Mouse (Mus musculus) embryonic facial prominence, embryonic 12.5 days (tissue): ENCODE results near the gene Fshr. TPM values are rescaled to one million over a fixed set of nuclear protein-coding genes. Genes with fewer than 3 reads are reported as not detected.
"Not testable (repeated sequence)": the region's sequence is repeated elsewhere in the genome, so short reads cannot be mapped to it uniquely, and the experiment has no call there.

Experiments used
- ATAC-seq: fragments of 200-750 bp; cut with Nextera tagmentation; 2 replicates; pipeline ENCODE4 v1.8.0; 2017; ENCODE audit not compliant: insufficient number of reproducible peaks, insufficient read depth, low FRiP score, low TSS enrichment
- H3K27ac ChIP-seq: fragments of 300-500 bp; sonication (generic); 2 replicates; pipeline ENCODE4 v1.5.1; 2016; ENCODE audit warnings: mild to moderate bottlenecking
- H3K27me3 ChIP-seq: fragments of 300-500 bp; sonication (generic); 2 replicates; pipeline ENCODE4 v1.6.1; 2016; ENCODE audit warnings: mild to moderate bottlenecking, moderate library complexity
- H3K36me3 ChIP-seq: fragments of 300-500 bp; sonication (generic); 2 replicates; pipeline ENCODE4 v1.6.1; 2016; ENCODE audit warnings: mild to moderate bottlenecking
- H3K4me1 ChIP-seq: fragments of 300-500 bp; sonication (generic); 2 replicates; pipeline ENCODE4 v1.6.1; 2016
- H3K4me2 ChIP-seq: fragments of 300-500 bp; sonication (generic); replicated peaks from 2 replicates; pipeline ENCODE4 v1.6.1; 2016; ENCODE audit warnings: mild to moderate bottlenecking, moderate library complexity
- H3K4me3 ChIP-seq: fragments of 300-500 bp; sonication (generic); 2 replicates; pipeline ENCODE4 v1.5.1; 2016; ENCODE audit warnings: mild to moderate bottlenecking
- H3K9ac ChIP-seq: fragments of 300-500 bp; sonication (generic); 2 replicates; pipeline ENCODE4 v1.6.1; 2016; ENCODE audit warnings: mild to moderate bottlenecking, moderate library complexity
- H3K9me3 ChIP-seq: fragments of 300-500 bp; sonication (generic); 2 replicates; pipeline ENCODE4 v1.6.1; 2016; ENCODE audit warnings: mild to moderate bottlenecking, moderate library complexity
- WGBS: fragments of 180-500 bp; shearing (Covaris S2); methylation state at CpG from one replicate; pipeline ENCODE4 v1.1.7; 2016; 5-methylcytosine and 5-hydroxymethylcytosine counted together
- polyA plus RNA-seq: library from polyadenylated mRNA; unstranded; fragments of >200 nt; fragmentation: Nextera tagmentation; extraction: Ambion mirVana; gene quantifications from 2 replicates; pipeline ENCODE4 v1.2.1, GENCODE M21; 2016

Gene Fshr
- not detected in 2 replicates for polyA plus RNA-seq

DNA sequence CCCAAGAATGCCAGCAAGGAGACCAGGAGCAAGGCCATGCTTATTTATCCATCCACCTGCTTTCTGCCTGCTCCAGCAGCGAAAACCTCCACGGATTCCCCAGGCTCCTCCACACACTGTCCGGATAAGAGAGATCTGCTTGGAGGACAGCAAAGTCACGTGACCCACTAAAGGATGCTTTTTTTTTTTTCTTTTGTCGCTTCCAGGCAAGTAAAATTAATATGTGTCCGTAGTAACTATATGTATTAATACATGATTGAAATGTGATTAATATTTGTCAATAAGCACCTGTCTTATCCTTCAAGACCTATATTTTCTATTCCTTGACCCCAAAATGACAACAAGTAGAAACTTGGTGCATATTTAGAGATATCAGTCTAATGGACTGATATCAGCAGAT is at the start of gene Fshr:
Gene Fshr, minus strand, starts transcription at position 101 of the 400 bp plus-strand sequence.
- Histone ChIP-seq H3K9ac (no peak within 1 kb of the TSS), H3K27me3 (no peaks in the 10 kb centered on the region), H3K9me3 (no peaks in the 10 kb centered on the region), H3K36me3 (no peaks in the 10 kb centered on the region), H3K4me1 (no peaks in the 10 kb centered on the region), H3K4me2 (no peak within 1 kb of the TSS), H3K27ac (no peak within 1 kb of the TSS), H3K4me3 (no peak within 1 kb of the TSS)
- ATAC-seq = no peak
- 88% methylated on average over 6 of the region's 6 CpGs for WGBS

DNA sequence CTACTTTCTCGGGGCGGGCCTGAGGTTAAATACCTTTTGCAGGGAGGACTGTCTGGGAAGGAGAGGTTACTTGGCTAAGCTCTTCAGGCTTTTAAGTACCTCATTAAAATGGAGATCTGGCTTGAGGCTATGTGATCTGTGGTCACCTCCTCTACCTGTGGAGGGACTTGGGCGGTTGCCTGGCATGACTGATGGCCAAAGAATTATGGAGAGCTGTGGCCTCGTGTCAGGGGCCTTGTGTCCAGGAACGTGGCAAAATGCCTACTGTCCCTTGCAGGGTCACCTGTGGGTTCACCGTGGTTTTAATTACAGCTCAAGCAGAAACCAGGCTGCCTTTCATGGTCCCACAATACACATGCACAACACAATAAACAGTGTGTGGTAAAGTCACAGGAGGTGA is 1.7 kb upstream of the Fshr start:
- H3K27me3 ChIP-seq = no peaks in the 10 kb centered on the region
- no peak overlapping the region for H3K27ac ChIP-seq
- no peak overlapping the region for H3K4me2 ChIP-seq
- no peaks in the 10 kb centered on the region for H3K36me3 ChIP-seq
- WGBS = 87% methylated on average over 6 of the region's 6 CpGs
- H3K9ac ChIP-seq = no peak overlapping the region
- ATAC-seq = no peak
- no peak overlapping the region for H3K4me3 ChIP-seq
- no peaks in the 10 kb centered on the region for H3K9me3 ChIP-seq
- no peaks in the 10 kb centered on the region for H3K4me1 ChIP-seq

DNA sequence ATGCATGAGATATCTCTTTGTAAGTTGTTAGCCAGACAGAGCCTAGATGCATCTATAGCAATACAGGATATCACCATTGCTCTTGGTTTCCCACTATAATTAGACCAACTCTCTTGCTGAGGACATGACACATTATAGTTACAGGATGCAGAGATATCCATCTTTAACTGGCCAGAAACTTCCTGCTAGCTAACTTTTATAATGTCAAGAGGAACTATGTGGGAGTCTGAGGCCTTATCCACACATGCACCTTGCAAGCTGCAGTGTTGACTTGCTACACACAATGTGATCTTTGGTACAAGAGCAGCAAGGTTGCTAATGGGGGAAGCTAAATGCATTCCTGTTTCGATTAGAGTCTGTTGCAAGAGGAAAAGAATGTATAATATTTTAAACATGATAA is 26.9 kb downstream of the Fshr start:
- ATAC-seq = no peak
- 90% methylated on average over 1 of the region's 1 CpGs for WGBS

DNA sequence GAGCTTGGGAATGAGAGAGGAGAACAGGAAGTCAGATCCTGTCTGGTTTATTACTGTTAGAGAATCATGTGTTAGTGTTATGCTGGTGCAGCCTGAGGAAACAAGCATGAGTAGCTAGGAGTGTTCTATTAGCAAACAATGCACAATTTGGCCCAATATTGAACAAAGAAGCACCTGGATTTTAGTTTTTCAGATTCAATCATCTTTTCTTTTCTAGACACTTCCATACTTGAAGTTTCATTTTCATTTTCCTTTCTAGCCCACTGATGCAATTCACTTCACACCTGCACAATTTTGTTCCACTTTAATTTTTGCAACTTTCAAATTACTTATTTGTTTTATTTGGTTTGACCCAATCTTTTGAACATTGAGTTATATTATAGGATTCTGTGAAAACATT is 35.7 kb downstream of the Fshr start:
- no peak overlapping the region for H3K27ac ChIP-seq
- H3K9me3 ChIP-seq = no peaks in the 10 kb centered on the region
- no peaks in the 10 kb centered on the region for H3K4me1 ChIP-seq
- H3K4me3 ChIP-seq = no peak overlapping the region
- no peak overlapping the region for H3K9ac ChIP-seq
- ATAC-seq = no peak
- no peaks in the 10 kb centered on the region for H3K36me3 ChIP-seq
- H3K4me2 ChIP-seq = no peak overlapping the region
- no peaks in the 10 kb centered on the region for H3K27me3 ChIP-seq

More for the DNA sequence above, 26.9 kb downstream of the Fshr start:
- Histone ChIP-seq H3K4me3 (no peak overlapping the region), H3K4me2 (no peak overlapping the region), H3K9ac (no peak overlapping the region), H3K9me3 (no peaks in the 10 kb centered on the region), H3K36me3 (no peaks in the 10 kb centered on the region), H3K27ac (no peak overlapping the region), H3K27me3 (no peaks in the 10 kb centered on the region), H3K4me1 (no peaks in the 10 kb centered on the region)

DNA sequence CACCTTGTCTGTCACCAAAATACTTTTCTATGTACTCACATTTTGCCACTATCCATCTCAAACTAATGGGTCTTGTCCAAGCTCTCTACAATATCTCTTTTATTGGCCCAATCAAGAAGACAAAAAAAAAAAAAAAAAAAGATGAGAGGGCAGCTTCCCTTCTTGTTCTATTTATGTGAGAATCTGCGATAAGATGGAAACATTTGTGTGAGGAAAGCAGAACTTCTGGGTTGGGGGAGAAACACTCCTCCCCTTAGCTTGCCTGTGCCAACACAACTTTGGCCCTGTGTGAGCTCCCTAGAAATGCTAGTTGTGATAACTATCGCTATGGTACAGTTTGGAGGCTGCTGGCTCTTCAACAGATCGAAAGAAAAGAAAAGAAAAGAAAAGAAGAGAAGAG is 38.0 kb downstream of the Fshr start:
- no peak overlapping the region for H3K9ac ChIP-seq
- WGBS = 93% methylated on average over 3 of the region's 3 CpGs
- H3K27ac ChIP-seq = no peak overlapping the region
- no peaks in the 10 kb centered on the region for H3K4me1 ChIP-seq
- no peaks in the 10 kb centered on the region for H3K9me3 ChIP-seq
- no peak overlapping the region for H3K4me3 ChIP-seq
- H3K27me3 ChIP-seq = no peaks in the 10 kb centered on the region
- no peak for ATAC-seq
- no peaks in the 10 kb centered on the region for H3K36me3 ChIP-seq
- no peak overlapping the region for H3K4me2 ChIP-seq

DNA sequence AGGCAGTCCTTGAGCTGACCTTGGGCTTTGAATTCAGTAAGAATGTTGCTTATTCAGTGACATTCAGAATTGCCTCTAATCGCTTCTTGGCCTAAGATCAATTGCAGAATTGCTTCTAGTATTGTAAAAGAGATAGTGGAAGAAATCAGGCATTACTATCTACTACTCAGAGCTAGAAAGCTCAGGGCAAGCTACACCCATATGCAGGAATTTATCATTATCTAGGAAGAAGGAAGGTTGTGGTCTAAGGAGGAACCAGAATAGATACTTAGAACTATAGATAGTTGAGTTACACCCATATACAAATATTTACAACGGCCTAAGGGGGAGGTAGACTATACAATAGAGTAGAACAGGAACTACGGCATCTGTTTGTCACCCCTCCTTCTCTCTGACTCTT is 41.1 kb downstream of the Fshr start:
- H3K9ac ChIP-seq, H3K4me3 ChIP-seq, H3K9me3 ChIP-seq, ATAC-seq, H3K4me2 ChIP-seq, H3K27me3 ChIP-seq, H3K36me3 ChIP-seq, H3K27ac ChIP-seq, H3K4me1 ChIP-seq: not testable (repeated sequence)
- 89% methylated on average over 3 of the region's 3 CpGs for WGBS

DNA sequence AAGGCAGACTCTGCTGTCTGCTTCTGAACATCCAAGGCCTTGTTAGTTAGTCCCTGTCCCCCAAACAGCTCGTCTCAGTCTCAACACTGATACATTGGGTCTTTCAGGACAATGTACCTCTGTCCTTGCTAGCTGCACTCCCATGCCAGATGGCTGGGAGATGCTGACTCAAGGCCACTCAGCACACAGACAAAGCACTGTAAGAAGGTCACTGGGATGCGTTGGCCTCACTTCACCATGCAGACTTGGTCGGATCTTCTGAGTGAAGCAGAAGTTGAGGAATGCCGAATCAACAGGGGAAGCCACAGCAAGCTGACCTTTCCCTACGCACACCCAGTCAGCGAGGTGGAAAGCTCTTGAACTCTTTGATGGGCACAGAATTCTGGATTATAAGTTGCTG is 55.7 kb downstream of the Fshr start:
- ATAC-seq = no peak
- Histone ChIP-seq H3K4me1 (no peaks in the 10 kb centered on the region), H3K27me3 (no peaks in the 10 kb centered on the region), H3K9me3 (no peaks in the 10 kb centered on the region), H3K9ac (no peak overlapping the region), H3K36me3 (no peaks in the 10 kb centered on the region), H3K27ac (no peak overlapping the region), H3K4me2 (no peak overlapping the region), H3K4me3 (no peak overlapping the region)
- WGBS = 79% methylated on average over 6 of the region's 6 CpGs

DNA sequence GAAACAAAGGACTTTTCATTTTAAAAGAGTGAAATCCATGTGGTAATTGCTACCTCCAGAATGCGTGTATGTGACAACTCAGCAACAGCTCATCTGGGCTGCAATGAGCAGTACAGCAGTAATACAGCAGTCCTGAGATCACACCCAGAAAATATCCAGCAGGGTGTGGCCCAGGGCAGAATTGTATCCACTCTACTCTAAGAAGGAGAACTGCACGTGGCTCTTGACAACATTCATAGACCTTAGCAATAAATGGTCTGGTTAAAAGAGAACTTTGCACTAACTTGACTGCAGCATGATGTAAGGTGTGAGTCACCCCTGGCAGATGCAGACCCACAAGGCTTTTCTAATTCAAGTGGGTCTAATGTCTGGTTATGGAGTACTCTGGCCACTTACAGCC is 80.5 kb downstream of the Fshr start:
- H3K4me1 ChIP-seq = no peaks in the 10 kb centered on the region
- ATAC-seq = no peak
- WGBS = 73% methylated on average over 2 of the region's 2 CpGs

DNA sequence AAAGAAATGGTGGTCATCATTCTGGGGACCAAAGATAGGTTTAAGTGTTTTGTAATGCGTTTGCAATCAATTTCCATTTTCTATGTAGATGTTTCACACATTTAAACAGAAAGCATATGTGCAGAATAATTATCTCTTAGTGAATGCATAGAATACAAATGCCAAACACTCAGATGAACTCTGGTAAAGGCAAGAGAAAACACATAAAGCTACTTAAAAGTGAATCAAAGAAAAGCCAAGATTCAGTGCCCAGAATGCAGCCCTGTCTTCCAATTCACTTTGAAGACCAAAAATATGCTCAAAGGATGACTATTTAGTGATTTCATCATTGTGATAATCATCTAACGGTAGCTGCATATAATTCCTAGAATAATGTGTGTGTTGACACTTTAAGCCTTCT is 81.2 kb downstream of the Fshr start:
- WGBS = 78% methylated on average over 2 of the region's 2 CpGs
- Histone ChIP-seq H3K9ac (no peak overlapping the region), H3K27me3 (no peaks in the 10 kb centered on the region), H3K4me1 (no peaks in the 10 kb centered on the region), H3K36me3 (no peaks in the 10 kb centered on the region), H3K4me3 (no peak overlapping the region), H3K4me2 (no peak overlapping the region), H3K9me3 (no peaks in the 10 kb centered on the region), H3K27ac (no peak overlapping the region)
- ATAC-seq = no peak

More for the DNA sequence above, 80.5 kb downstream of the Fshr start:
- no peak overlapping the region for H3K27ac ChIP-seq
- H3K36me3 ChIP-seq = no peaks in the 10 kb centered on the region
- H3K4me3 ChIP-seq = no peak overlapping the region
- no peaks in the 10 kb centered on the region for H3K9me3 ChIP-seq
- H3K27me3 ChIP-seq = no peaks in the 10 kb centered on the region
- no peak overlapping the region for H3K4me2 ChIP-seq
- H3K9ac ChIP-seq = no peak overlapping the region

DNA sequence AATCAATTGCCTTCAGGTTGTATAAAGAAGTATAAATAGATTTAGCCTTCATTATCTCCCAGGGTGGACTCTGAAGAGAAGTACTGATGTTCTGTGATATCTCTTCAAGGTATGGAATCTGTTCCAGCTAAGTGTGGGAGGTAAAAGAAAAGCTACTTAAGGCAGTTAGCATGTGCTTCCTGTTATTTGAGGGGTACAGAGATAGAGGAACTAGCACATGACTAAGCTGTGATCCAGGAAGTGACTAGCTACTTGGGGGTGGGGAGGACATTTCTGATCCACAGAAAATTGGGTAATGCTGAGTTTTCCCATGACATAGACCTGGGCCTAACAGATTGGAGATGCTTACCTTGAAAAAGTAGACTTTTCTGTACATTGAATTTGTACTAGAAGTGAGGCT is 86.5 kb downstream of the Fshr start:
- H3K4me1 ChIP-seq = no peaks in the 10 kb centered on the region
- no peak overlapping the region for H3K9ac ChIP-seq
- H3K27me3 ChIP-seq = no peaks in the 10 kb centered on the region
- no peak for ATAC-seq
- no peaks in the 10 kb centered on the region for H3K36me3 ChIP-seq
- no peak overlapping the region for H3K4me2 ChIP-seq
- H3K27ac ChIP-seq = no peak overlapping the region
- H3K4me3 ChIP-seq = no peak overlapping the region
- H3K9me3 ChIP-seq = no peaks in the 10 kb centered on the region

DNA sequence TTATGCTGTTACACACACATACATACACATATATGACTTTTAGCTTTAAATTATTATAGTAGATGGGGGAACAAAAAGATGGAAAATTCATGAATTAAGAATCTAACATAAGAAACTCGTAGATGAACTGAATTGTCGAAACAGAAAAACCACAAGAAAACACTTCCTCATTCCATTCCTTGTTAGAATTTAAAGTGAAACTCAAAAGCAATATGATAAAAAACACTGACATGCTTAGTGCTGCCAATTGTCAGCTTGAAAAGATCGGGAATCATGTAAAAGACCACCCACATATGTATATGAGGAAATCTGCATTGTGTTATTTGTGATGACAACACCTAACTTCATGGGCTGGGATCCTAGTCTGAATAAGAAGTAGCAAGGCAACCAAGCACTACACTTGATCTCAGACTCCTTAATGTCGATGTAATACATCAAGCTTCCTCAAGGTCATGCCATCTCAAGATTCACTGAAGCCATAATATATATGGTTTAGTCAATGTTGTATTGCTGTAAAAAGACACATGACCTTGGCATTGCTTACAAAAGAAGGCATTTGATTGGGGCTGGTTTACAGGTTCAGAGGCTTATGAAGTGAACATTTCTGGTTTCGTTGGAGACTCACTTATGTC is 99.6 kb downstream of the Fshr start:
- Histone ChIP-seq H3K4me3 (no peak overlapping the region), H3K27me3 (no peaks in the 10 kb centered on the region), H3K9ac (no peak overlapping the region), H3K4me2 (no peak overlapping the region), H3K9me3 (no peaks in the 10 kb centered on the region), H3K36me3 (no peaks in the 10 kb centered on the region), H3K27ac (no peak overlapping the region), H3K4me1 (no peaks in the 10 kb centered on the region)
- ATAC-seq = no peak
- WGBS = 81% methylated on average over 5 of the region's 5 CpGs

DNA sequence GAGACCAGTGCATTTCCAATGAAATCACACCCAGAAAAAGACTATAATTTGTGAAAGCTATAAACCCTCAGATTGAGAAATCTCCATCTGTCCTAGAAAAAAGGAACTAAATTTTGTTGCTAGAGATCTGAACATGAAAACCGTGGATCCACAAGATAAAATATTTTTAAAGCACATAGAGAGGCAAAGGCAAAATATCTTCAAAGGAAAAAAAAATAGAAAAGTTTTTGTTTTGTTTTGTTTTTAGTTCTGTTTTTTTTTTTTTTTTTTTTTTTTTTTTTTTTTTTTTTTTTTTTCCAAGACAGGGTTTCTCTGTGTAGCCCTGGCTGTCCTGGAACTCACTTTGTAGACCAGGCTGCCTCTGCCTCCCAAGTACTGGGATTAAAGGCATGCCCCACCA is 100.7 kb downstream of the Fshr start:
- H3K4me3 ChIP-seq, H3K36me3 ChIP-seq, H3K27me3 ChIP-seq, H3K27ac ChIP-seq, H3K9me3 ChIP-seq, H3K4me1 ChIP-seq, ATAC-seq, H3K4me2 ChIP-seq, H3K9ac ChIP-seq: not testable (repeated sequence)
- WGBS = 75% methylated on average over 1 of the region's 1 CpGs
